In the genomic region with DNA sequence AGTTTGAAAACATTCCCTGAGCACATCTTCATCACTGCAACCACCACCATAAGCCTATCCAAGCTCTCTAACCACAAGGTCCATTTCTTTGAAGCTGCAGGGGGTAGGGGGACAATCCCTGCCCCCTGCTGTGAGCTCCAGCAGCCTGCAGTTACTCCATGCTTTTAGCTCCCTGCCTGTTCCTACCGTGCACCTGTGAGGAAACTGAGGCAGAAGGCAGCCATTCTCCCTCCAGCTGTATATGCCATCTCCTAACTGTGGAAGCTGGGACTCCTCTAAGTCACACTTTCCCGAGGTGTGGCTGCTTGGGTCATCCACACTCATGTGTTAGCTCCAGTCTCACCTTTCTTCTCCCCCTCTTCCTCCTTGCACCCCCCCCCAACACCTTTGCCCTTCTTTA, we compare ENCODE assay signal across 30 mouse cellular contexts. TPM values are rescaled to one million over a fixed set of nuclear protein-coding genes. Genes with fewer than 3 reads are reported as not detected.
"Had no signal": no experiment of that assay in that cellular context is flagged by ENCODE, and none has a peak within 500 bp of the region (broad histone marks: within the 10 kb centered on the region; RNA-seq: fewer than 3 reads in every experiment).

No protein-coding gene starts in this region.

- H3K36me3 ChIP-seq: limb, embryonic 10.5 days; limb, embryonic 12.5 days; limb, embryonic 13.5 days; limb, embryonic 15.5 days; liver, embryonic 12.5 days; liver, embryonic 13.5 days; liver, embryonic 15.5 days; lung, embryonic 15.5 days; midbrain, embryonic 10.5 days; midbrain, embryonic 12.5 days; midbrain, embryonic 13.5 days; midbrain, embryonic 15.5 days had no signal

- DNase-seq: left cerebral cortex, postnatal 4 days; liver; liver, embryonic 13.5 days; liver, postnatal 0 days; lung, adult 18-20 months; lung, adult 2 months; lung, embryonic 14.5 days; lung, postnatal 10 days; lung, postnatal 14 days; lung, postnatal 36 days; midbrain, embryonic 14.5 days had no signal

- H3K9ac ChIP-seq: limb, embryonic 13.5 days; limb, embryonic 15.5 days; liver, embryonic 12.5 days; liver, embryonic 13.5 days; liver, embryonic 14.5 days; liver, embryonic 15.5 days; liver, postnatal 0 days; lung, embryonic 14.5 days; lung, embryonic 15.5 days; midbrain, embryonic 12.5 days; midbrain, embryonic 13.5 days; midbrain, embryonic 15.5 days had no signal

- H3K27me3 ChIP-seq: limb, embryonic 13.5 days; limb, embryonic 15.5 days; liver, embryonic 12.5 days; liver, embryonic 13.5 days; liver, embryonic 15.5 days; lung, embryonic 15.5 days; midbrain, embryonic 12.5 days; midbrain, embryonic 13.5 days; midbrain, embryonic 15.5 days had no signal

- H3K27ac ChIP-seq: left cerebral cortex, adult 2 months; limb, embryonic 12.5 days; limb, embryonic 15.5 days; liver, embryonic 12.5 days; liver, embryonic 13.5 days; liver, embryonic 14.5 days; liver, embryonic 15.5 days; lung, embryonic 15.5 days; macrophage; midbrain, embryonic 12.5 days; midbrain, embryonic 13.5 days; midbrain, embryonic 15.5 days had no signal

- ATAC-seq: liver, embryonic 12.5 days; liver, postnatal 0 days; lung, postnatal 0 days; midbrain, embryonic 13.5 days; midbrain, embryonic 15.5 days had no signal

- H3K4me2 ChIP-seq: limb, embryonic 12.5 days; limb, embryonic 13.5 days; limb, embryonic 15.5 days; liver, embryonic 11.5 days; liver, embryonic 12.5 days; liver, embryonic 13.5 days; liver, embryonic 15.5 days; lung, embryonic 14.5 days; lung, embryonic 15.5 days; midbrain, embryonic 12.5 days; midbrain, embryonic 13.5 days; midbrain, embryonic 15.5 days had no signal

- H3K9me3 ChIP-seq: limb, embryonic 10.5 days; limb, embryonic 12.5 days; limb, embryonic 13.5 days; limb, embryonic 15.5 days; liver, embryonic 12.5 days; liver, embryonic 13.5 days; liver, embryonic 15.5 days; lung, embryonic 15.5 days; megakaryocyte, embryonic 14.5 days; midbrain, embryonic 10.5 days; midbrain, embryonic 12.5 days; midbrain, embryonic 13.5 days; midbrain, embryonic 15.5 days had no signal

- H3K4me3 ChIP-seq: left cerebral cortex, adult 2 months; limb, embryonic 10.5 days; limb, embryonic 12.5 days; limb, embryonic 13.5 days; limb, embryonic 15.5 days; liver, embryonic 12.5 days; liver, embryonic 13.5 days; liver, embryonic 15.5 days; lung, embryonic 15.5 days; megakaryocyte, embryonic 14.5 days; midbrain, embryonic 10.5 days; midbrain, embryonic 12.5 days; midbrain, embryonic 13.5 days; midbrain, embryonic 15.5 days; myocyte had no signal

- H3K4me1 ChIP-seq: liver, embryonic 15.5 days; midbrain, embryonic 15.5 days had no signal

RNA-seq across cellular contexts. Expression of gene Angpt4, which starts 4.1 kb away (rescaled TPM):
- polyA plus RNA-seq: limb, embryonic 11.5 days; liver, embryonic 13.5 days; liver, embryonic 15.5 days; macrophage had no signal
